Mouse (Mus musculus) cerebellum, adult 2 months (tissue): ENCODE data around the gene Gm3417.
"Not testable (repeated sequence)": the region's sequence is repeated elsewhere in the genome, so short reads cannot be mapped to it uniquely, and the experiment has no call there.

Experiments used
- CTCF ChIP-seq: fragments of 200-500 bp; IDR thresholded peaks from 2 replicates; pipeline ENCODE4 v1.5.1; 2011; ENCODE audit warnings: low read depth, mild to moderate bottlenecking, control low read depth, low read length, moderate library complexity, borderline replicate concordance; ENCODE audit not compliant: insufficient read depth
- POLR2A ChIP-seq: fragments of 200-500 bp; IDR thresholded peaks from 2 replicates; pipeline ENCODE4 v1.6.1; 2011; ENCODE audit warnings: low read length, control low read depth, borderline replicate concordance; ENCODE audit not compliant: insufficient read depth

DNA sequence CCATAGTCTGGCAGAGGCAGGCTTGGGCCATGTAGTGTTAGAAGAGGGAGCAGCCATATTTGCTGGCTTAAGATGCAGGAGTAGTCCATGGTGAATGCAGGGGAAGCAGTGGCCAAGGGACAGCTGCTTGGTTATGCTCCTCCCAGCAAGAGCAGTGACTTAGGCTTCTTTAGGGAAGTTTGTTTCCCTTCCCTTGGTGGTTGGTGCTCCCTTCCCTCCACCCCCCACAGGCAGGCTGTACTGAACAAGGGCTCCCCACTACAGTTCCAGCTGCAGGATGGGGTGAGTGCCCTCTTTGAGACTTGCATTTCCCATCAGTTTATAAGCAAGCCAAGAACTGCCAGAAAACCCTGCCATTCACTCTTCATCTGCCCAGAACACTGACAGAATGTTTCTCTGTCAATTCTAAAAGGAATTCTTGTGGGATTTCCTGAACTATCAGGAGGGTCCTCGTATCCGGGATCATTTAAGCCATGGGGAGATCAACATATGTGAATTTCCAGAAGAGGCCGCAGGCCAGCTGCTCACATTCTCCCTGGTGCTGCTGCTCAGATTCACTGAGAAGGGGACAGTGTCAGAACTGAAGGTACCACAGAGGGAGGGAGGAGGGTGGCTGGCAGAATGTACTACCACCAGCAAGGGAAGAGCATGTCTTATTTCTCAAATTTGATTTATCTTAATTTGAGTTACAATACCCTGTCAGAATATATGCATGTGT is 43.1 kb upstream of the Gm3417 start:
- TF ChIP-seq POLR2A, CTCF: not testable (repeated sequence)
